Mouse (Mus musculus) limb, embryonic 11.5 days (tissue): Measurements from ENCODE around the gene Ifitm2. TPM values are rescaled to one million over a fixed set of nuclear protein-coding genes. Genes with fewer than 3 reads are reported as not detected.

Source experiments
- ATAC-seq: fragments of 200-750 bp; cut with Nextera tagmentation; 2 replicates; pipeline ENCODE4 v1.8.0; 2017; ENCODE audit warnings: low read depth; ENCODE audit not compliant: insufficient number of reproducible peaks, low FRiP score, low TSS enrichment
- DNase-seq: peaks from one replicate; pipeline ENCODE4 v3.0.0-alpha.2; 2015; ENCODE audit warnings: low spot score
- H3K27ac ChIP-seq: fragments of 300-500 bp; sonication (generic); replicated peaks from 2 replicates; pipeline ENCODE4 v1.5.1; 2014; ENCODE audit warnings: low read depth, mild to moderate bottlenecking, low read length
- H3K27me3 ChIP-seq: fragments of 300-500 bp; sonication (generic); 2 replicates; pipeline ENCODE4 v1.6.1; 2014; ENCODE audit warnings: mild to moderate bottlenecking, low read length, mixed read lengths; ENCODE audit not compliant: control insufficient read depth, insufficient read depth
- H3K36me3 ChIP-seq: fragments of 300-500 bp; sonication (generic); 2 replicates; pipeline ENCODE4 v1.6.1; 2014; ENCODE audit warnings: mild to moderate bottlenecking, low read length, moderate library complexity, mixed read lengths; ENCODE audit not compliant: control insufficient read depth, insufficient read depth
- H3K4me1 ChIP-seq: fragments of 300-500 bp; sonication (generic); 2 replicates; pipeline ENCODE4 v1.6.1; 2014; ENCODE audit warnings: low read length, mixed read lengths; ENCODE audit not compliant: control insufficient read depth, insufficient read depth
- H3K4me2 ChIP-seq: fragments of 300-500 bp; sonication (generic); 2 replicates; pipeline ENCODE4 v1.6.1; 2014; ENCODE audit warnings: low read depth, mild to moderate bottlenecking, moderate library complexity; ENCODE audit not compliant: severe bottlenecking
- H3K4me3 ChIP-seq: fragments of 300-500 bp; sonication (generic); 2 replicates; pipeline ENCODE4 v1.5.1; 2014; ENCODE audit warnings: low read depth, low read length
- H3K9ac ChIP-seq: fragments of 300-500 bp; sonication (generic); 2 replicates; pipeline ENCODE4 v1.6.1; 2014; ENCODE audit warnings: mild to moderate bottlenecking, low read length
- H3K9me3 ChIP-seq: fragments of 300-500 bp; sonication (generic); 2 replicates; pipeline ENCODE4 v1.6.1; 2016; ENCODE audit warnings: low read length; ENCODE audit not compliant: control insufficient read depth
- WGBS: fragments of 180-500 bp; shearing (Covaris S2); extraction: QIAGEN DNeasy Blood & Tissue Kit; methylation state at CpG from one replicate; pipeline ENCODE4 v1.1.7; 2014; 5-methylcytosine and 5-hydroxymethylcytosine counted together
- polyA plus RNA-seq: library from polyadenylated mRNA; unstranded; fragments of >200 nt; fragmentation: Nextera tagmentation; extraction: Ambion mirVana; gene quantifications from 2 replicates; pipeline ENCODE4 v1.2.1, GENCODE M21; 2014

The Ifitm2 gene
- polyA plus RNA-seq, 1 experiment from 2014 or later = 900 TPM

GRCm38 (mm10) chr7:140960026-140960425, 4.2 kb upstream of the Ifitm2 start:
- no peak overlapping the region for H3K27ac ChIP-seq
- H3K9me3 ChIP-seq = no peaks in the 10 kb centered on the region
- no peak overlapping the region for H3K4me3 ChIP-seq
- H3K4me2 ChIP-seq = no peak overlapping the region
- H3K27me3 ChIP-seq = no peaks in the 10 kb centered on the region
- DNase-seq (no peak), ATAC-seq (no peak)
- WGBS = 88% methylated on average over 5 of the region's 5 CpGs
- H3K4me1 ChIP-seq = peaks cover 15% of the 10 kb centered on the region; the same call in 1 of the 2 replicates
- no peak overlapping the region for H3K9ac ChIP-seq
- no peaks in the 10 kb centered on the region for H3K36me3 ChIP-seq

GRCm38 (mm10) chr7:140959181-140959901, 3.6 kb upstream of the Ifitm2 start:
- ATAC-seq (no peak), DNase-seq (peak; percentile 75)
- Histone ChIP-seq H3K9ac (no peak overlapping the region), H3K27me3 (no peaks in the 10 kb centered on the region), H3K9me3 (no peaks in the 10 kb centered on the region), H3K4me3 (no peak overlapping the region), H3K36me3 (no peaks in the 10 kb centered on the region), H3K27ac (no peak overlapping the region), H3K4me2 (no peak overlapping the region), H3K4me1 (peaks cover 17% of the 10 kb centered on the region)
- WGBS = 7% methylated on average over 9 of the region's 9 CpGs

- peak overlapping the region; percentile 90; the same call in 1 of the 2 replicates for H3K4me2 ChIP-seq
- peaks cover 4% of the 10 kb centered on the region for H3K36me3 ChIP-seq
- H3K4me1 ChIP-seq = peaks cover 33% of the 10 kb centered on the region
- no peaks in the 10 kb centered on the region for H3K27me3 ChIP-seq
- DNase-seq (no peak), ATAC-seq (no peak; the same call in none of the 2 replicates)
- peak overlapping the region; percentile 52; the same call in 1 of the 2 replicates for H3K4me3 ChIP-seq
- H3K9ac ChIP-seq = peak overlapping the region; percentile 5; the same call in 1 of the 2 replicates
- no peaks in the 10 kb centered on the region for H3K9me3 ChIP-seq
- H3K27ac ChIP-seq = peak overlapping the region; percentile 85
- 30% methylated on average over 6 of the region's 6 CpGs for WGBS
Observed at GRCm38 (mm10) chr7:140956556-140956869, 726 bp upstream of the Ifitm2 start.

- whole genome bisulfite sequencing = 3% methylated on average over 17 of the region's 17 CpGs
- peak; percentile 56 for DNase-seq
- no peaks in the 10 kb centered on the region for H3K27me3 ChIP-seq
- H3K27ac ChIP-seq = peak overlapping the region; percentile 85
- H3K4me3 ChIP-seq = peak overlapping the region; percentile 52
- H3K4me1 ChIP-seq = peaks cover 45% of the 10 kb centered on the region
- H3K9me3 ChIP-seq = no peaks in the 10 kb centered on the region
- H3K36me3 ChIP-seq = peaks cover 4% of the 10 kb centered on the region
- H3K9ac ChIP-seq = peak overlapping the region; percentile 70
- ATAC-seq = peak; percentile 37
- peak overlapping the region; percentile 90 for H3K4me2 ChIP-seq
Observed at GRCm38 (mm10) chr7:140955342-140955741, 445 bp downstream of the Ifitm2 start.

- H3K4me2 ChIP-seq = peak overlapping the region; percentile 90
- H3K27me3 ChIP-seq = no peaks in the 10 kb centered on the region
- H3K9me3 ChIP-seq = no peaks in the 10 kb centered on the region
- H3K27ac ChIP-seq = no peak overlapping the region
- H3K36me3 ChIP-seq = peaks cover 4% of the 10 kb centered on the region
- ATAC-seq (no peak), DNase-seq (no peak)
- 6% methylated on average over 9 of the region's 9 CpGs for WGBS
- H3K9ac ChIP-seq = peak overlapping the region; percentile 70
- H3K4me3 ChIP-seq = peak overlapping the region; percentile 52
- peaks cover 49% of the 10 kb centered on the region for H3K4me1 ChIP-seq
Observed at GRCm38 (mm10) chr7:140954733-140955071, 1.1 kb downstream of the Ifitm2 start.

GRCm38 (mm10) chr7:140953800-140954732, 1.7 kb downstream of the Ifitm2 start:
- H3K27ac ChIP-seq = no peak overlapping the region
- 63% methylated on average over 15 of the region's 15 CpGs for WGBS
- no peak for ATAC-seq

GRCm38 (mm10) chr7:140953133-140953532, 2.7 kb downstream of the Ifitm2 start:
- 81% methylated on average over 11 of the region's 11 CpGs for WGBS
- H3K27ac ChIP-seq = no peak overlapping the region
- H3K4me2 ChIP-seq = no peak overlapping the region
- no peak for DNase-seq
- peaks cover 45% of the 10 kb centered on the region for H3K4me1 ChIP-seq
- no peak overlapping the region for H3K4me3 ChIP-seq
- H3K9ac ChIP-seq = no peak overlapping the region
- peaks cover 7% of the 10 kb centered on the region for H3K36me3 ChIP-seq
- ATAC-seq = no peak
- no peaks in the 10 kb centered on the region for H3K27me3 ChIP-seq
- no peaks in the 10 kb centered on the region for H3K9me3 ChIP-seq

More at GRCm38 (mm10) chr7:140953800-140954732, 1.7 kb downstream of the Ifitm2 start:
- H3K36me3 ChIP-seq = peaks cover 4% of the 10 kb centered on the region
- H3K4me2 ChIP-seq = peak overlapping the region; percentile 90
- peaks cover 45% of the 10 kb centered on the region for H3K4me1 ChIP-seq
- no peaks in the 10 kb centered on the region for H3K9me3 ChIP-seq
- peak overlapping the region; percentile 52 for H3K4me3 ChIP-seq
- DNase-seq = no peak
- H3K9ac ChIP-seq = peak overlapping the region; percentile 70
- no peaks in the 10 kb centered on the region for H3K27me3 ChIP-seq

GRCm38 (mm10) chr7:140952441-140952840, 3.3 kb downstream of the Ifitm2 start:
- H3K4me3 ChIP-seq = no peak overlapping the region
- WGBS = 77% methylated on average over 7 of the region's 7 CpGs
- DNase-seq = no peak
- no peak overlapping the region for H3K4me2 ChIP-seq
- H3K4me1 ChIP-seq = peaks cover 45% of the 10 kb centered on the region
- peaks cover 13% of the 10 kb centered on the region for H3K36me3 ChIP-seq
- no peak overlapping the region for H3K9ac ChIP-seq
- no peak overlapping the region for H3K27ac ChIP-seq
- no peak for ATAC-seq
- H3K9me3 ChIP-seq = no peaks in the 10 kb centered on the region
- no peaks in the 10 kb centered on the region for H3K27me3 ChIP-seq
